Mouse (Mus musculus): ENCODE measurements at regions not wholly inside any gene's neighbourhood (a gene's known extent, or its start where the extent isn't known, plus 50 kb on each side); places are given as distances from the start of the nearest gene placed in this dataset.

GRCm38 (mm10) chr16:97234321-97234720 lies 63.8 kb upstream of the Dscam start:
- no peak for ATAC-seq (ENCODE audit: low TSS enrichment)

- ATAC-seq (ENCODE audit: low TSS enrichment): no peak
Observed at GRCm38 (mm10) chr16:97239626-97240025, 69.1 kb upstream of the Dscam start.

GRCm38 (mm10) chr16:97240085-97240484 lies 69.5 kb upstream of the Dscam start:
- no peak for ATAC-seq (ENCODE audit: low TSS enrichment)

GRCm38 (mm10) chr16:97240859-97241360 lies 70.4 kb upstream of the Dscam start:
- no peak for ATAC-seq (ENCODE audit: low TSS enrichment)

GRCm38 (mm10) chr16:97241639-97242038 lies 71.1 kb upstream of the Dscam start:
- ATAC-seq (ENCODE audit: low TSS enrichment): no peak

- no peak for ATAC-seq (ENCODE audit: low TSS enrichment)
Observed at GRCm38 (mm10) chr16:97250488-97250887, 79.9 kb upstream of the Dscam start.

GRCm38 (mm10) chr16:97252551-97252950 lies 82.0 kb upstream of the Dscam start:
- ATAC-seq (ENCODE audit: low TSS enrichment): no peak

- peak; percentile 85 for ATAC-seq (ENCODE audit: low TSS enrichment)
Observed at GRCm38 (mm10) chr16:97252997-97253635, 82.6 kb upstream of the Dscam start.

- ATAC-seq (ENCODE audit: low TSS enrichment): no peak
Observed at GRCm38 (mm10) chr16:97258821-97259220, 88.3 kb upstream of the Dscam start.

GRCm38 (mm10) chr16:97263451-97263850 lies 92.9 kb upstream of the Dscam start:
- ATAC-seq (ENCODE audit: low TSS enrichment): no peak

- ATAC-seq (ENCODE audit: low TSS enrichment): no peak
Observed at GRCm38 (mm10) chr16:97270417-97271133, 86.0 kb upstream of the Bace2 start.

- no peak for ATAC-seq (ENCODE audit: low TSS enrichment)
Observed at GRCm38 (mm10) chr16:97271264-97271663, 85.3 kb upstream of the Bace2 start.

- peak; percentile 98 for ATAC-seq (ENCODE audit: low TSS enrichment)
Observed at GRCm38 (mm10) chr16:97272035-97272631, 84.4 kb upstream of the Bace2 start.

- no peak for ATAC-seq (ENCODE audit: low TSS enrichment)
Observed at GRCm38 (mm10) chr16:97278913-97279312, 77.6 kb upstream of the Bace2 start.

- no peak for ATAC-seq (ENCODE audit: low TSS enrichment)
Observed at GRCm38 (mm10) chr16:97281615-97282110, 74.9 kb upstream of the Bace2 start.

GRCm38 (mm10) chr16:97282943-97283342 lies 73.6 kb upstream of the Bace2 start:
- no peak for ATAC-seq (ENCODE audit: low TSS enrichment)

- peak; percentile 64 for ATAC-seq (ENCODE audit: low TSS enrichment)
Observed at GRCm38 (mm10) chr16:97285886-97286447, 70.6 kb upstream of the Bace2 start.

GRCm38 (mm10) chr16:97286717-97287116 lies 69.8 kb upstream of the Bace2 start:
- peak; percentile 49 for ATAC-seq (ENCODE audit: low TSS enrichment)

GRCm38 (mm10) chr16:97288634-97289033 lies 67.9 kb upstream of the Bace2 start:
- ATAC-seq (ENCODE audit: low TSS enrichment): peak; percentile 48

- ATAC-seq (ENCODE audit: low TSS enrichment): no peak
Observed at GRCm38 (mm10) chr16:97292484-97293048, 64.0 kb upstream of the Bace2 start.

- ATAC-seq (ENCODE audit: low TSS enrichment): peak; percentile 51
Observed at GRCm38 (mm10) chr16:97293273-97293672, 63.3 kb upstream of the Bace2 start.

GRCm38 (mm10) chr16:97297140-97297539 lies 59.4 kb upstream of the Bace2 start:
- ATAC-seq (ENCODE audit: low TSS enrichment): no peak

Data from frontal cortex, adult (tissue).